Mouse (Mus musculus) liver, postnatal 0 days (tissue): ENCODE measurements around the gene Oas1d.

Source experiments
- CTCF ChIP-seq: sonication (generic); IDR thresholded peaks from 2 replicates; pipeline ENCODE4 v1.5.1; 2016; ENCODE audit warnings: antibody characterized with exemption, low read depth
- EP300 ChIP-seq: IDR thresholded peaks from 2 replicates; pipeline ENCODE4 v1.6.1; 2016; ENCODE audit warnings: antibody characterized with exemption, low read depth, mild to moderate bottlenecking

DNA sequence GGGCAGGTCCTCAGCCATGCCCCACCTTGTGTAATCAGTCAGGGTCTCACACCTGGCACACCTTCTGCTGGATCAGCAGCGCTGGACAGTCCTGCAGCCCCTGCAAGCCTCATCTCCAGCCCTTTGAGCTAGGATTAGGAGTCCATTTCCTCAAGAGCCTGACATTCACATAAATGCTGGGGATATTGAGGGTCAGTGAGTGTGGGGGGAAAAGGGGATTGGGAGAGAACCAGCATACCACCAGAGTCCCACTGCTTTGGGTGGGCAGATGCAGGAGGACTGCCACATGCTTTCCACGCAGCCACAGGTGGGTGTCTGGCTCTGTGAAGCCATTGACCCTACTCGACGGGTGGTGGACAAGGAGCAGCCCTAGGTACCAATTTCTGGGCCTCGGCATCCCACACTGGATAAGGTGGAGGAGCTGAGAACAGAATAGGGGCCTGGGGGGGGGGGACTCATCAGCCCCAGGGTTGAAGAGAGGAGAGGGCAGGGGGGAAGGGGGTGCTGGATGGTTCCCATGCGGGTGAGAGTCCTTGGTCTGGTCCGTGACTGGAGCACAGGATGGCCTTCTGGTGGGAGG is 44.8 kb upstream of the Oas1d start:
- TF ChIP-seq CTCF = no peak
- TF ChIP-seq EP300 = no peak
